Mouse (Mus musculus) CD4-positive naive resting alpha-beta T cell, adult 57 days (primary cell): ENCODE data around the gene Zfp93. TPM values are rescaled to one million over a fixed set of nuclear protein-coding genes. Genes with fewer than 3 reads are reported as not detected.

Experiments
- total RNA-seq: library from RNA; stranded (reverse); gene quantifications from one replicate; pipeline ENCODE4 v1.2.4, GENCODE M21; 2023

Zfp93 gene
- total RNA-seq, result 0.98 TPM

GRCm38 (mm10) chr7:24270288-24270672 lies at the start of gene Zfp93:
Zfp93 (plus strand) TSS chr7:24270420.

GRCm38 (mm10) chr7:24237040-24237791 lies 33.0 kb upstream of the Zfp93 start, which contains the start of gene Zfp109:
Zfp109 (minus strand) TSS chr7:24237560.

GRCm38 (mm10) chr7:24254633-24255474 lies 15.4 kb upstream of the Zfp93 start, which contains the start of gene Zfp108:
Zfp108 (plus strand) TSS chr7:24254794.

DNA sequence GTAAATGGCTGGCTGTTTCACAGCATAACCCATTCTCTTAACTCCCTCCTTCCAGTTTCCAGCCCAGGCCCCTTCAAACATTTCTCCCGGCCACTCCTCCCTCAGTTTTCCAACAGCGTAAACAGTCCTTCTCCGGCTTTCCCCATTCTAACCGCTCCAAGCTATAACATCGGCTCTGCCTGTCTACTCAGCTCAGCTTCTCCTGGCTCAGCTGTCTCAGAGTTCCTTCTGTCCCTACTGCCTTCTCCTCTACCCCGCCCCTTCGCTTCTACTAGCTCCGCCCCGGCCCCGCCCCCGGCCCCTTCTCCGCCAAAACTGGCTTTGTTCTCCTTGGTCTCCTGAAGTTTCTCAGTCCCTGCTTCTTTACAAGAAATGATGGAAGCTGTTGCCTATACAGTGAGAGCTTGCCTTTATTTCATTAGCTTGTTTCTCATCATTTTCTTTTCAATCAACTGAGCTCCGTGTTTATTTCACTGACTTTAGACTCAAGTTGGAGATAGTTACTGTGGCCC lies 30.6 kb downstream of the Zfp93 start, which contains the start of gene Zfp61:
Zfp61 (minus strand) TSS at position 462 of the 512 bp plus-strand sequence.

GRCm38 (mm10) chr7:24316567-24317092 lies 46.4 kb downstream of the Zfp93 start, which contains the start of gene Zfp94:
Zfp94 (minus strand) TSS chr7:24316666.

Other genes starting within 250 kb of the Zfp93 start
- not detected for gene Vmn1r183, start 217.2 kb upstream of the Zfp93 start, total RNA-seq
- gene Zfp180, start 188.5 kb upstream of the Zfp93 start, total RNA-seq, result 32.1 TPM
- 2.5 TPM for gene Zfp112, start 158.1 kb upstream of the Zfp93 start, total RNA-seq
- 6.9 TPM for gene Zfp235, start 136.3 kb upstream of the Zfp93 start, total RNA-seq
- gene Zfp114, start 95.4 kb upstream of the Zfp93 start, total RNA-seq, result not detected
- 0.77 TPM for gene Zfp111, start 59.0 kb upstream of the Zfp93 start, total RNA-seq
- 2.3 TPM for gene Zfp109, start 32.9 kb upstream of the Zfp93 start, total RNA-seq
- gene Zfp108, start 15.6 kb upstream of the Zfp93 start, total RNA-seq, result not detected
- 11.3 TPM for gene Zfp61, start 30.8 kb downstream of the Zfp93 start, total RNA-seq
- gene Zfp94, start 46.2 kb downstream of the Zfp93 start, total RNA-seq, result 5.2 TPM
- not detected for gene Tescl, start 63.5 kb downstream of the Zfp93 start, total RNA-seq
- not detected for gene Lypd5, start 78.8 kb downstream of the Zfp93 start, total RNA-seq
- 205 TPM for gene Kcnn4, start 99.8 kb downstream of the Zfp93 start, total RNA-seq
- gene Smg9, start 129.2 kb downstream of the Zfp93 start, total RNA-seq, result 135 TPM
- 4.3 TPM for gene Irgc1, start 181.9 kb downstream of the Zfp93 start, total RNA-seq
- gene Plaur, start 192.1 kb downstream of the Zfp93 start, total RNA-seq, result 204 TPM
- 0.44 TPM for gene Cadm4, start 211.6 kb downstream of the Zfp93 start, total RNA-seq
- gene Zfp428, start 236.6 kb downstream of the Zfp93 start, total RNA-seq, result 1.4 TPM
- gene AC161166.1, start 242.0 kb downstream of the Zfp93 start, total RNA-seq, result not detected